Mouse (Mus musculus) ovary, postnatal 14 days (tissue): ENCODE results near the gene Sfxn5.

Experiments used
- DNase-seq: peaks from one replicate; pipeline ENCODE4 v3.0.0; 2022; ENCODE audit warnings: low spot score

Gene Sfxn5

DNA sequence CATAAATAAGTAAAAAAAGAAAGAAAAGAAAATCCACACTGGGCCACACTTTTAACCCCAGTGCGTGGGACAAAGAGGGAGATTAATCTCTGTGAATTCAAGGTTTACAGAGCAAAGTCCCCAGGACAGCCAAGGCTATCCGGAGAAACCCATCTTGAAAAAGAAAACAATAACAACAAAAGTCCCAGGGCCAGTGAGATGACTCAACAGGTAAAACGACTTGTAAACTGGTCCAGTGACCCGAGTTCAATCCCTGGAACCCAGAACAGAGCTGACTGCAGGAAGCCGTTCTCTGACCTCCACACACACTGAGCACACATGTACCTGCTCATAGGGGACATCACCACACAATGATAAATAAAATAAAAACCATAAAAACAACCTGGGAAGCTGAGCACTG, 31.2 kb upstream of the Sfxn5 start:
- DNase-seq, result no peak

DNA sequence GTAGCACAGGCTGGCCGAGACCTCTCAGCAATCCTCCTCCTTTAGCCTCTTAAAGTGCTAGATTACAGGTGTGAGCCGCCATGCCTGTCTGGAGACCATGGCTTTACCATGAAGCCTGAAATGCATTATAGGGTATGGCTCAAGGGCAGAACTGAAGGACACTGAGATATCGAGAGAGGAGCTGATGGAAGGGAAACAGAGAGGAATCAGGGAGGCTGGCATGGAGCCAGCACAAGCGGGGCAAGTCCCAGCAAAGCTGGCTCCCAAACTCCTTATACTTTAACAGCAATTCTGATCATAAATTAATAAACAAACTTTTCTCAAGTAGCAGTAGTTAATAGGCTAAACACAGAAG, 30.7 kb upstream of the Sfxn5 start:
- no peak for DNase-seq

DNA sequence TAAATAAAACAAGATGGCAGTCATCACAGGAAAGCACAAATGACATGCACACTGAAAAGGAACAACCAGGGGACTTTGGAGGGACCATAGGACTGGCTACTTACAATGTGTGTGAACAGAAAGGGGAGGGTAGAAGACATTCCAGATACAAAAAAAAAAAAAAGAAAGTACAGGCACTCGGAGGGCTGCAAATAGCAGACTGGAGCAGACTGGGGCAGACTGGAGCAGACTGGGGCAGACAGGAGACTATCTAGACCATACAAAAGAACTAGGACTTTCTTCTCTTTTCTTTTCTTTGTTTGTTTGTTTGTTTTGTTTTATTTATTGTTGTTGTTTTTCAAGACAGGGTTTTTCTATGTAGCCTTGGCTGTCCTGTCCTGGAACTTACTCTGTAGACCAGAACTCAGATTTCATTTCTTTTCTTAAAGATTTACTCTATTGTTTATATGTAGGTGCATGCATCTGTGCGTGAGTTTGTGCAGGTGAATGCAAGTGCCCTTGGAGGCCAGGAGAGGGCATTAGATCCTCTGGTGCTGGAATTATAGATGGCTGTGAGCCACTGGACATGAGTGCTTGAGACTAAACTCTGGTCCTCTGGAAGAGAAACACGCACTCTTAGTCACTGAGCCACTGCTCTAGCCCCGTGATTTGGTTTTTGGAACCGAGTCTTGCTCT, 30.1 kb upstream of the Sfxn5 start:
- DNase-seq, result no peak

DNA sequence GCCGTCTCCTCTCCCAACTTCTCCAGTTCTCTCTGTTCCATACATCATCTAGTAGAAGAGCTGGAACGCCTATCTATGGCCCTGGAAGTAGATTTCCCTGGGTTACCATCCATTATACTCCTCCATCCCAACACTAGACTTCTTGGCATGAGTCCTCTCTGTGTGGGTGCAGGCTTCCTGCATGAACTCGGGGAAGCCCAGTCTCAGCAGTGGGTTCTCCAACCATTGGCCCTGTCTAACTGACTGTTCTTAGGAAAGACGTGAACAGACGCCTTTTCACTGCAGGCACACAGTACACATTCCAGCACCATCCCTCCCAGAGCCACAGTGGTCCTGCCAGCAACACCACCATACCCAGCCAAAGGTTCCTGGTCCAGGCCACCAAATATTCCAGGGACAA, 29.4 kb upstream of the Sfxn5 start:
- DNase-seq, result no peak

DNA sequence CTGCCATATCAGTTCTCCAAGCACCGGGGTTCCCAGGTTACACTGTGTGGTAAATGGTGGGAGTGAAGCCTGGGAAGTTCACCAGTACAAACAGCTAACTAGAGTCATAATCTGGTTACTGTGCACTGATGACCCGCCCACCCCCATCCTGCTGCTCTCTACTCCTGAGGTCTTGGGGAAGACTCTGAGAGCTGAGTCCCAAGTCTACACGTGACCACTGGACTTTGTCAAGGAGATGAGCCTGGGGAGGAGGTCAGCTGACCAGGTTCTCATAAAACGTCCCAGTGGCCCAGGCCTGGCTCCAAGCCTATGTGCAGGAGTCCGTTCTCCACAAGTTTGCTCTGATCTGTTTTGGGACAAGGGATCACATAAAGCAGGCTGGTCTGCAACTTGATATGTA, 27.1 kb upstream of the Sfxn5 start:
- DNase-seq, result no peak

DNA sequence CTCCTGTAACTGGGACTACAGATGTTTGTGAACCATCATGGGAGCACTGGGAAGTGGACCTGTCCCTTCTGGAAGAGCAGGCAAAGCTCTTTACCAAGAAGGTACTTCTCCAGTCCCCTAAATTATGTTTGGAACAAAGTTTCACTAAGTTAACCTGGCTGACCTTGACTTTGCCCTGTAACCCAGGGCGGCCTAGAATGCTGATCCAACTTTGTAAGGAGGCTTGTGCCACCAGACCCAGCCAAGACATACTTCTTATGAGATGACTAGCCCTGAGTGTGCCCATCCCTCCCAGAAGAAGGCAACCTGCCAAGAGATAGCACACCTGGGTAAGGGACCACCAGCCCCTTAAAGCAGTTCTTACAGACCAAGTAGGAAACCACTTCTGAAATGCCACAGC, 25.7 kb upstream of the Sfxn5 start:
- DNase-seq, result no peak

DNA sequence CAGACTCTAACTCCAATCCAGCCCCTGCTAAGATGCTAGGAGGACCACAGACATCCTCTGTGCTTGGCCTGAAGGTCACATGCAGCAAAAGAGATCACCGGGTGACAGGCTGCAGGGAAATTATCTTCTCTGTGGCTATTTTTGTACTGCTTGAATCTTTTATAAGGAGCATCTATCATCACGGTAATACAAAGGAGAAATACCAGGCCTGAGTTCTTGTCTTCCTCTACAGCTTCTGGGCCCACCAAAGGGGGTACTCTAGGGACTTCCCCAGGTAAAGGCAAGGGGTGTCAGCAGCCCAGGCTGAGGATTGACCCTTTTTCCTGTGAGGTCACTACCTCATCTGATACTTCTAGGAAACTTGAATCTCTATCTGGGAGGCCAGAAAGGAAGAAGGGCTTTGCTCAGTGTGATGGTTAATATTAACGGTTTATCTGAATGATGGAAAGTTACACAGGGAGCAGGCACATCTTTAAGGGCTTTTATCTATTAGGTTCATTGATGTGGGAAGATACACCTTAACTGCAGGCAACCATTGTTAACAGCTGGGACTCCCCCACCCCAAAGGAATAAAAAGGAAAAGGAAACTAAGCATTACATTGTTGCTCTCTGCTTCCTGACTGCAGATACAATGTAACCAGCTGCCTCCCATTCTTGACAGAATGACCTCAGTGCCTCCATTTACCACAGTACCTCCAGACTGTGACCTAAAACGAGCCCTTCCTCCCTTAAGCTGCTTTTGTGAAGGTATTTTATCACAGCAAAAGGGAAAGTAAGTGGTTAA, 23.7 kb upstream of the Sfxn5 start:
- DNase-seq, result no peak

DNA sequence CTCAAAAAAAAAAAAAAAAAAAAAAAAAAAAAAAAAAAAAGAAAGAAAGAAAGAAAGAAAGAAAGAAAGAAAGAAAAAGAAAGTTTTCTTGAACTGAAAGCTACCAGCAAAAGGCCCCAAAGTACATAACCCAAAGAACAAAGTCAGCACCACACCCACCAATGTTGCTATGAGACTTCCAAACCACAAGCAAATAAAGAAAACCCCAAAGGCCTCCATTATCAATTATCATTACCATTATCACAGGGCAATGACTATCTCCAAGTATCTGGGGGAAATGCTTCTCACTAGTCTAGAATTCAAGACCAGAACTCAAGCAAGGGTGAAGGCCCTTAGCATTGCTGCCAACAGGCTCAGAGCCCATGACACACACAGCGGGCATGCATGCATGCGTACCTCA, 22.5 kb upstream of the Sfxn5 start:
- no peak for DNase-seq

DNA sequence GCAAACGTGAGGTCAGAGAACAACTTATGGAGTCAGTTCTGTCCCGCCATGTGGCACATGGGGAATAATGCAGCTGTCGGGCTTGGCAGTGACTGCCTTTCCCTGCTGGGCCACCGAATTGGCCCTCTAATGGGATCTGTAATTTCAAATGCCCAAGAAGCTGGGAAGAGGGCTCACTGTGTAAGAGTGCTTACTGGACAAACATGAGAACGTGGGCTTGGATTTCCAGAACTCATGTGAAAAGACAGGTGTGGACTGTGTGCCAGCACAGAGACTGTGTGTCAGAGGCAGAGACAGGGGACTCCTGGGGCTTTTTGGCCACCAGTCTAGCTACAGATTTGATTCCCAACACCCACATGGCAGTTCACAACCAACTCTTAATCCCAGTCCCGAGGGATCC, 21.5 kb upstream of the Sfxn5 start:
- no peak for DNase-seq

DNA sequence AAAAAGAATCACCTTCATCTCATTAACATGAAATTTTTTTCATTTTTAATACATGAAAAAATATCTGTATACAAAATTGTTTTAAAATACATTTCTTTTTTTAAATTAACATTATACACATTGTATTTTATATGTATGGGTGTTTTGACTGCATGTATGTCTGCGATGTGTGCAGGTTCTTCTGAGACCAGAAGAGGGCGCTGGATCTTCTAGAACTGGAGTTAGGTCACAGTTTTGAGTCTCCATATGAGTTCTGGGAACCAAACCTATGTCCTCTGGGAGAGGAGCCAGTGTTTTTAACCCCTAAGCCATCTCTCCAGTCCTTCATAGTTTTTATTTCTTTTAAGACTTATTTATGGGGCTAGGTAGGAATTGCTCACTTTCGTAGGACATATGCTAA, 20.5 kb upstream of the Sfxn5 start:
- DNase-seq, result no peak

DNA sequence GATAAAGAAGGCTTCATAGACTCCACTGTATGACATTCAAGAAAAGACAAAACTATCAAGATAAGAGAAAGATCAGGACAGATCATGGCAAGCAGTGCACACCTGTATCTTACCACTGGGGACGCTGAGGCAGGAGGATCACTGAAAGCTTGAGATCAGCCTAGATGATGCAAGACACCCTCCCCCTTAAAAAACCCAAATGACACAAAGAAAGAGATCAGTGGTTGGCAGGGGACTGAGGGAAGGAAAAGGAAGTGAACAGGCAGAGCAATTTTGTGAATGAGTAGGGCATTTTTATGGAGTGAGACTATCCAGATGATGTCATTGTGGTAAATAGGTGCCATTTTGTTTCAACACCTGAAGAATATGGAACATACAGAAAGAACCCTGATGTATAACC, 16.9 kb upstream of the Sfxn5 start:
- DNase-seq, result no peak

DNA sequence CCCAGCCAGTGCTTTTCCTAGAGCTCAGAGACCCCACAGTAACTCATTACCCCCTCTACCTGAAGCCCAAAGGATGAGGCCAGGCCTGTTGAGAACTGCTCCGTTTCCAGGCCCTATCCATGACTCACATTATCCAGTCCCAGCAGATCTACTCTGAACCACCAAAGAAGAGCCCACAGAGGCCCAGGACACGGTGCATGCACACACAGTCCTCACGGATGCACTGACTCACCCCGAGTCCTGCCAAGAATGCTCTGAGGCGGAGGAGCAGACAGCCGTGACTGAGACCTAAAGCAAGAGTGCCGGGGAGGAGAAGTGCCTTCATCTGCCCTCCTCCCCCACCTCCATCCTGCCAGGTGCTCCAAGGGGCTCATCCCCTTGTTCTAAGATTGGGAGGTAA, 16.0 kb upstream of the Sfxn5 start:
- no peak for DNase-seq

DNA sequence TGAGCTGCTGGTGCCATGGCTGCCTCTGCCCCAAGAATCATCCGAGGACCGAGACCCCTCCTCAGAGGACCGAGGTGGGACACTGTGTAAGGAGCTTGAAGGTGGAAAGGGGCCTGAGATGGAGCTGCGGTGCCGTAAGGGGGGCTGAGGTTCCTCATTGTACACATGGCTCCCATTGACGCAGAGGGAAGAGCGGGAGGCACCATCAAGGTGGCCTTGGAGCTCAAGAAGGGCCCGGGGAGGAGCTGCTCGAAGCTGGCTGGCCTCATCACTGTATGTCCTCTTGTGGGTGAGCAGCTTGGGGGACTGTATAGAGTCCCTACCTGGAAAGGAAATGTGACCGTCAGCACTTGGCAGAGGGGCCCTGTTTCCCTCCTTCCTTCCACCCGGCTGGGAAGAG, 14.9 kb upstream of the Sfxn5 start:
- no peak for DNase-seq

DNA sequence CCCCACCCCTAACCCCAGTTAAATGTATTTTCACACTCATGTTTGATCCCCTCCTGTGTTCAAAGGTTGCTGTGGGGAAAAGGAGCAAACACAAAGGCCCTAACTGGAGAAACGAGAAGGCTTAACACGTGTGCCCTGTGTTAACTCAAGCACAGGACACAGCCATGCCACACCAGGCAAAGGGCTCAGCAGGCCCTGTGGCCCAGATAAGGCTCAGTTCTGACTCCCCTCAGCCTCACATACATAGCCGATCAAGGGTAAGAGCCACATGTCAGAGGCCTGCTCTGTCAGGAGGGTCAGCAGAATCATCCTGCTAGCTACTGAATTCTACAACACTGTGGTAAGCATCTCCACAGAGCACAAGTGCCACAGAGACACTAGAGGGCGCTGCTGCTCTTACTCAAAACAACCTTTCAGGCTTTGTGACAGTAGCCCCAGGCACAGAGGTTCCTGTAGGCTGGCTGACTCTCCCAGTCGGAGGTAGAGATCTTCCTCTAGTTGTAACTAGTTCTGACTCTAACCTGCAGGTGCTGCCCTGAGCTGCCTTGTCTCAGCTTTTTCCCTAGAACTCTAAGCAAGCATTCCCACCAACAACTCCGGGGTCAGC, 12.9 kb upstream of the Sfxn5 start:
- peak; percentile 79 for DNase-seq

DNA sequence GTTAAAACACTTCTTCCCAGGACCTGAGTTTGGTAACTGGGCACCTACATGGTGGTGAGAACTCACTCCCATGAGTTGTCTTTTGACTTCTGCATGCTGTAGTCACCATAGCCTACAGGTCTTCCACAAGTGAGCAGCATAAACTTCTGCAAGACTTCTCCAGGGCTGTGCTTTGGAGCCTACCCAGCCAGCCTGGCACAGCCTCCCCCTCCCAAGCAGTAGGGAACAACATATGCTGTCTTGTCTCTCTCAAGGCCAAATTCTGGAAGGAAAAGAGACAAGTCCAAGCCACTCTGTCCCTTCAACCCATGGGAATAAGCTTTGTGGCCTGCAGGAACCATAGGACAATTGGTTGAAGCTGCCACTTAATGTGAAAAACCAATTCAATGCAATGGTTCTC, 11.7 kb upstream of the Sfxn5 start:
- DNase-seq, result no peak

DNA sequence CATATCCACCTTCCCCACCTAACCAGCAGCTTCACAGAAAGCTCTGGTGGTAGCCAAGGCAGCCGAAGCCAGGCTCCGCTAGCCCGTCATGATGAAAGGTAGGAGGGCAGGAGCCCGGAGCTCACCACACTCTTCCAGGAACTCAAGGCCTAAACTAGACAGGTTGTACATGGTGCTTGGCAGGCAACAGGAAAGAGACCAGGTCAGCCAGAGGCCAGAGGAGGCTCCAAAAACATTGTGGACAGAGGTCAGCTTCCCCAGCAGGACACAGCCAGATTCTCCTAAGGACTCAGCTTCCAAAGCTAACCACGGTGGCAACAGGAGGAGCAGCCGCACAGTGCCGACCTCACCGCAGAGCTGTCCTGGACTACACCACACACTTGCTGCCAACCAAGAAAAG, 9.8 kb upstream of the Sfxn5 start:
- no peak for DNase-seq

DNA sequence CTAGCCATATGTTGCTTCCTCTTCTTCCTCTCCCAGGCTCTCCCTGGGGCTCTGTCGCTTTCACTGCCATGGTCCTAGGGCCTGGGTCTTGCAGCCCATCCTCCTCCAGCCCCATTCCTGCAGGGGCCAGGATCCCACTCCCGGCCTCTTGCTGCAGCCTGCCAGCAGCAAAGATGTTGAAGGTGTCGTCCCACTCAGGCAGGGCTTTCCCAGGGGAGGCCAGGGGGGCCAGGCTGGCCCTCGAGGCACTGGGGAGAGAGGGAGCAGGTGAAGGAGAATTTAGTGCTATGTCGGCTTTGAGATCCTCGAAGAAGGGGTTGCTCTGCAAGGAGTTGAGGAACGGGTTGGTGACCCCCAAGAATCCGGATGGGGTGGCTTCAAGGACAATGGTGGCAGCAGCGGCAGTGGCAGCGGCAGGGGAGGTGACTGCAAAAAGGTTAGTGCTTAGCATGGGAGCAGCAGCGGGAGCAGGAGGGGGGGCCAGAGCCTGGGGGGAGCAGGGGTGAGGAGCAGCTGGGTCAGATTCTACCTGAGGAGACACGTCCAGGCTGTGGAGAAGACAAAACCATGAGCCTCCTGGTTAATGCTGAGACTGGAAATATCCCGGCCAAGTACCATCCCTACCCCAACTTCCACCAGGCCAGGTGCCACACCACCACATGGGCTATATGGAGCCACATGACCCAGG, 8.7 kb upstream of the Sfxn5 start:
- no peak for DNase-seq

DNA sequence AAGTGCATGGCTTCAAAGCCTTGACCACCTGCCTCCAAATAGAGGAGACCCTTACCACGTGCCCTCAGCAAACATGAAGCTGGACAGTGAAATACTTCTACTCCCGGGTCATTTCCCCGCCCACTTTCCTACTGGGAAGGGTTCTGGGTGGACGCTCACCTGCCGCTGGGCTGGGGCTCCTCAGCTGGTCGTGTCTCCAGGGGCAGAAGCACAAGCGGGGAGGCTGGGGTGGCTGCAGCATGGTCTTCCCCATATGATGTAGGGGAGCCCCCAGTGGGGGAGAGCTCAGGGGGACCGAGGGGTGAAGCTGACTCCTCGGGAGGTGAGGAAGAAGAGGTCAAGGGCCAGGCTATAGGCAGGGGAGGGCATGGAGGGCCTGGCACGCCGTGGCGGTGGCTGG, 7.0 kb upstream of the Sfxn5 start:
- no peak for DNase-seq

DNA sequence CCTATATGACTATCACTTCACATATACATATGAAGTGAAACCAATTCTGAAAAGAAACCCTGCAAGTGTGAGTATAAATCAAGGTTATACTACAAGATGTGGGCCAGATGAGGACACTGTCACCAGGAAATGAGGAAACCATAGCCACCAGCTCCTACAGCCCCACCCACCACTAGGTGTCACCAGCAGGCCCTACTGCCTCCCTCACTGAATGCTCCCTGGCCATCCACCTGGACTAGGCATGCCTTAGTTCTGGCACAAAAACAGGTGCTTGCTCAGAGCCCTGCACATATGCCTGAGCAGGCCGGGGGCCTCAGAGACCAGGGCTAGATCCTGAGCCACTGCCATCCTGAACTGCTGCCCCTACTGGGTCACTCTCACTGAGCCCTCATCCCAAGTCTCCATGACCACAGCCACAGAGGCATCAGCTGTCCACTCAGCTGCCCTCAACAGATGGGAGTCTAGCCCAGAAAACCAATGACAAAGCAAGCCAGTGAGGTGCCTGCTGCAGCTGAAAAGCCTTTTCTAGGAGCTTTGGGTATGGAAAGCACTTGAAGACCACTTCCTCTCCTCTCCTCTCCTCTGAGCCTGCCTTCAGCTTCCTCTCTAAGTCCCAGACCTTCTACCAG, 6.2 kb upstream of the Sfxn5 start:
- no peak for DNase-seq

DNA sequence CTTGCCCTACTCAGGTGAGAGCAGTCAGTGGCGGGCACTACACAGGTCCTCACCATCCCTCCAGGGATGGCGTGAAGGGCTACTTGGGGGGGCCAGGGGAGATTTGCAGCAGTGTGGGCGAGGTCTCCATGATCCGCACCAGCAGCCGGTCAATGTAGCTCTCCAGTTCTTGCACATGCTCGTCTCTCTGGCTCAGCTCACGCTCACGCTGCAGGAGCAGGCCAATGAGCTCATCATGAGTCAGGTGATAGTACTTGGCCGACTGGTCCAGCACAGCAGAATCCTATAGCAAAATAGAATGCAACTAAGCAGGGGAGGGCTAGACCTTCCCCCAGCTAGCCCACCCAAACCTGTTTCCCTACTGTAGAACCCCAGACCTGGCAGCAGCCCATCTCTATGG, 3.7 kb upstream of the Sfxn5 start:
- DNase-seq, result no peak

DNA sequence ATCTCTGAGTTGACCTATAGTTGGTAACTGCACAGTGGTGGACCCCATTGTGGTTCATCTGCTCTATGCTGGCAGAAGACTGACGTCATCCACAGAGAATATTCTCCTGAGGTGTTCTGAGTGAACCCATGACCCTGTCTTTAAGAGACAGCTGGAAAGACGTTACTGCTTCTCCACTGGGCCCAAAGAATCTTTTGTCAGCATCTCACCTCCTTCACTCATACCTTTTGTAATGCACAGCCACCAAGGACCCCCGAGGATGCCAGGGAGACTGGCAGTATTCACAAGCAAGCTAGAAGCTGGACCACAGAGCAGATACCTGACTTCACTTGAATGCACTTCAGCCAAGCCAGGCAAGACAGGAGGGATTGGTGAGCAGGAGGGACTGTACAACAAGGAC, 2.1 kb upstream of the Sfxn5 start:
- DNase-seq, result no peak

DNA sequence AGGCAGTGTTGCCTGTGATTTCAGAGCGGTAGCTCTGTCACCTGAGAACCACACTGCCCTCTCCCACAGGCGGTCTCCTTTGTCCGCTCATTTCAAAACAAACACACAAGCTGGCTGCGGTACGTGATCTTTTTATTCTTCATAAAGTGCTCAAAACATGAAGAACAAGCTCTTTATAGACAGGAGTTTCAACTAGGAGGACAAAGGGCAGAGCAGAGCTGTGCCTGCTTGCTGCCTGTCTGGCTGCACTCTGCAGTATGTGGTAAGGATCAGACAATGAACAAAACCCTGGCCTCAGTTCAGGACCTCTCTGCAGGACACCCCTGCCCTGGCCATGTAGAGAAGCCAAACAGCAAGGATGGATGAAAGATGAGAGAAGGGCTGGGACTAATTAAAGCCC, 1.6 kb upstream of the Sfxn5 start:
- DNase-seq, result no peak

DNA sequence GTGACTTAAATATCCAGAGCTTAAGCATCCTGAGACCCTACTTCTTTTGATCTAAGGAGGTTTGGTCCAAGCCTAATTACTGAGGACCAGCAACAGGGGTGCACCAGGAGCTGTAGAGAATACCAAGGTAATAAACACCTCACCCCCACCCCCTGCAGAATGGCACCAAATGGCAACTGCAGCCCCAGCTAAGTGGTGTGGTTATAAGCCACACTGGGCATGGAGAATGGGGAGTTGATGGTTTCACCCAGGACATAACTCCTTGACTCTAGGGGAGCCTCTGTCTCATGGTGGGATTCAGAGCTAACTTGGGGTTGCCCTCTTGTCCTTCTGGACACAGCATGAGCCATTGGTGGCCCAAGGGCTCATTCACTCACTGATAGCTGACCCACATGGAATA, 1.0 kb upstream of the Sfxn5 start:
- no peak for DNase-seq
